Mouse (Mus musculus): ENCODE data around the gene Cmc2. TPM values are rescaled to one million over a fixed set of nuclear protein-coding genes. Genes with fewer than 3 reads are reported as not detected.

Cmc2 gene
- total and polyA plus RNA-seq, 3 experiments, result 30.0 to 79.2 (median 65.8) TPM

- intact Hi-C loops (cut with DNase I), result no loop called here
- Histone ChIP-seq H3K9ac (ENCODE audit: low read depth, low read length) (no peak overlapping the region), H3K36me3 (ENCODE audit: control insufficient read depth, insufficient read depth, low read length) (no peaks in the 10 kb centered on the region), H3K27ac (no peak overlapping the region), H3K4me1 (ENCODE audit: control insufficient read depth, insufficient read depth, low read length) (0 out of 2 replicates have a peak, but pooled peaks cover 2% of the 10 kb centered on the region), H3K4me3 (no peak overlapping the region), H3K27me3 (ENCODE audit: control insufficient read depth, insufficient read depth, low read length) (no peaks in the 10 kb centered on the region), H3K79me2 (replicated peaks; ENCODE audit: control insufficient read depth, insufficient read depth, low read length) (no peaks in the 10 kb centered on the region)
- no peak for DNase-seq
- TF ChIP-seq CTCF (IDR thresholded peaks at IDR 0.05), result no peak
- no peak for TF ChIP-seq EP300 (IDR thresholded peaks at IDR 0.05; ENCODE audit: insufficient read depth, low read depth, low read length)
- TF ChIP-seq POLR2A (IDR thresholded peaks at IDR 0.05; ENCODE audit: insufficient read depth, low read depth, low read length), result no peak
- 76% methylated on average over 5 of the region's 5 CpGs for WGBS
Observed at GRCm38 (mm10) chr8:116891446-116891845, 29.8 kb downstream of the Cmc2 start.

- no peak for TF ChIP-seq CTCF (IDR thresholded peaks at IDR 0.05)
- no peak overlapping the region for H3K4me3 ChIP-seq
- H3K27ac ChIP-seq, result no peak overlapping the region
- no peak for DNase-seq
- H3K4me1 ChIP-seq (ENCODE audit: control insufficient read depth, insufficient read depth, low read length), result 0 out of 2 replicates have a peak, but pooled peaks cover 2% of the 10 kb centered on the region
- intact Hi-C loops (cut with DNase I), result no loop called here
- H3K27me3 ChIP-seq (ENCODE audit: control insufficient read depth, insufficient read depth, low read length), result no peaks in the 10 kb centered on the region
- H3K9ac ChIP-seq (ENCODE audit: low read depth, low read length), result no peak overlapping the region
- WGBS, result 35% methylated on average over 4 of the region's 4 CpGs
- H3K36me3 ChIP-seq (ENCODE audit: control insufficient read depth, insufficient read depth, low read length), result no peaks in the 10 kb centered on the region
- H3K79me2 ChIP-seq (replicated peaks; ENCODE audit: control insufficient read depth, insufficient read depth, low read length), result no peaks in the 10 kb centered on the region
Observed at GRCm38 (mm10) chr8:116887813-116888212, 33.4 kb downstream of the Cmc2 start.

- no peak overlapping the region for H3K27ac ChIP-seq
- TF ChIP-seq POLR2A (IDR thresholded peaks at IDR 0.05; ENCODE audit: insufficient read depth, low read depth, low read length), result no peak
- no peak for TF ChIP-seq EP300 (IDR thresholded peaks at IDR 0.05; ENCODE audit: insufficient read depth, low read depth, low read length)
- TF ChIP-seq CTCF (IDR thresholded peaks at IDR 0.05), result no peak
- intact Hi-C loops (cut with DNase I), result no loop called here
- H3K79me2 ChIP-seq (replicated peaks; ENCODE audit: control insufficient read depth, insufficient read depth, low read length), result no peaks in the 10 kb centered on the region
- H3K4me3 ChIP-seq, result no peak overlapping the region
- 83% methylated on average over 8 of the region's 8 CpGs for WGBS
- no peaks in the 10 kb centered on the region for H3K27me3 ChIP-seq (ENCODE audit: control insufficient read depth, insufficient read depth, low read length)
- no peaks in the 10 kb centered on the region for H3K36me3 ChIP-seq (ENCODE audit: control insufficient read depth, insufficient read depth, low read length)
- H3K4me1 ChIP-seq (ENCODE audit: control insufficient read depth, insufficient read depth, low read length), result no peaks in the 10 kb centered on the region
- no peak for DNase-seq
- no peak overlapping the region for H3K9ac ChIP-seq (ENCODE audit: low read depth, low read length)
Observed at GRCm38 (mm10) chr8:116881396-116881795, 39.9 kb downstream of the Cmc2 start.

- Histone ChIP-seq H3K36me3 (ENCODE audit: control insufficient read depth, insufficient read depth, low read length) (no peaks in the 10 kb centered on the region), H3K4me3 (no peak overlapping the region), H3K9ac (ENCODE audit: low read depth, low read length) (no peak overlapping the region), H3K27ac (no peak overlapping the region), H3K79me2 (replicated peaks; ENCODE audit: control insufficient read depth, insufficient read depth, low read length) (no peaks in the 10 kb centered on the region), H3K4me1 (ENCODE audit: control insufficient read depth, insufficient read depth, low read length) (no peaks in the 10 kb centered on the region), H3K27me3 (ENCODE audit: control insufficient read depth, insufficient read depth, low read length) (no peaks in the 10 kb centered on the region)
- WGBS, result 83% methylated on average over 17 of the region's 17 CpGs
- TF ChIP-seq CTCF (IDR thresholded peaks at IDR 0.05), result no peak
- no peak for TF ChIP-seq EP300 (IDR thresholded peaks at IDR 0.05; ENCODE audit: insufficient read depth, low read depth, low read length)
- TF ChIP-seq POLR2A (IDR thresholded peaks at IDR 0.05; ENCODE audit: insufficient read depth, low read depth, low read length), result no peak
- DNase-seq, result no peak
- intact Hi-C loops (cut with DNase I), result loop anchor here (10.0 kb wide), 1 partner anchor 121 kb away; no protein-coding TSS in a partner anchor
Observed at GRCm38 (mm10) chr8:116875798-116876450, 45.3 kb downstream of the Cmc2 start.

- DNase-seq, result no peak
- no peaks in the 10 kb centered on the region for H3K79me2 ChIP-seq (replicated peaks; ENCODE audit: control insufficient read depth, insufficient read depth, low read length)
- WGBS, result 80% methylated on average over 8 of the region's 8 CpGs
- no peaks in the 10 kb centered on the region for H3K27me3 ChIP-seq (ENCODE audit: control insufficient read depth, insufficient read depth, low read length)
- intact Hi-C loops (cut with DNase I), result loop anchor here (2.0 to 10.0 kb wide), 2 partner anchors 119 to 393 kb away; no protein-coding TSS in a partner anchor
- no peak overlapping the region for H3K4me3 ChIP-seq
- no peaks in the 10 kb centered on the region for H3K36me3 ChIP-seq (ENCODE audit: control insufficient read depth, insufficient read depth, low read length)
- no peak overlapping the region for H3K27ac ChIP-seq
- TF ChIP-seq EP300 (IDR thresholded peaks at IDR 0.05; ENCODE audit: insufficient read depth, low read depth, low read length) (no peak), POLR2A (IDR thresholded peaks at IDR 0.05; ENCODE audit: insufficient read depth, low read depth, low read length) (no peak), CTCF (IDR thresholded peaks at IDR 0.05) (no peak)
- no peaks in the 10 kb centered on the region for H3K4me1 ChIP-seq (ENCODE audit: control insufficient read depth, insufficient read depth, low read length)
- no peak overlapping the region for H3K9ac ChIP-seq (ENCODE audit: low read depth, low read length)
Observed at GRCm38 (mm10) chr8:116873986-116874385, 47.3 kb downstream of the Cmc2 start.

GRCm38 (mm10) chr8:116873586-116873985 lies 47.7 kb downstream of the Cmc2 start:
- H3K27ac ChIP-seq, result no peak overlapping the region
- H3K4me3 ChIP-seq, result no peak overlapping the region
- intact Hi-C loops (cut with DNase I), result loop anchor here (2.0 to 10.0 kb wide), 2 partner anchors 119 to 393 kb away; no protein-coding TSS in a partner anchor

More at GRCm38 (mm10) chr8:116873586-116873985, 47.7 kb downstream of the Cmc2 start:
- peaks cover under 1% of the 10 kb centered on the region; the same call in 1 of the 2 replicates for H3K4me1 ChIP-seq (ENCODE audit: control insufficient read depth, insufficient read depth, low read length)
- TF ChIP-seq POLR2A (IDR thresholded peaks at IDR 0.05; ENCODE audit: insufficient read depth, low read depth, low read length) (no peak), CTCF (IDR thresholded peaks at IDR 0.05) (no peak), EP300 (IDR thresholded peaks at IDR 0.05; ENCODE audit: insufficient read depth, low read depth, low read length) (no peak)
- H3K36me3 ChIP-seq (ENCODE audit: control insufficient read depth, insufficient read depth, low read length), result no peaks in the 10 kb centered on the region
- no peak overlapping the region for H3K9ac ChIP-seq (ENCODE audit: low read depth, low read length)
- no peaks in the 10 kb centered on the region for H3K79me2 ChIP-seq (replicated peaks; ENCODE audit: control insufficient read depth, insufficient read depth, low read length)
- no peak for DNase-seq
- WGBS, result 75% methylated on average over 11 of the region's 11 CpGs
- no peaks in the 10 kb centered on the region for H3K27me3 ChIP-seq (ENCODE audit: control insufficient read depth, insufficient read depth, low read length)
